Mouse (Mus musculus) C2C12 (cell line): Measurements from ENCODE around the gene Ntmt1.

Source experiments
- CTCF ChIP-seq: IDR thresholded peaks from one replicate; pipeline ENCODE4 v1.5.1; 2011; ENCODE audit not compliant: control insufficient read depth, insufficient read depth, insufficient read length
- MAX ChIP-seq: IDR thresholded peaks from one replicate; pipeline ENCODE4 v1.6.1; 2011; ENCODE audit warnings: mild to moderate bottlenecking, control low read depth

DNA sequence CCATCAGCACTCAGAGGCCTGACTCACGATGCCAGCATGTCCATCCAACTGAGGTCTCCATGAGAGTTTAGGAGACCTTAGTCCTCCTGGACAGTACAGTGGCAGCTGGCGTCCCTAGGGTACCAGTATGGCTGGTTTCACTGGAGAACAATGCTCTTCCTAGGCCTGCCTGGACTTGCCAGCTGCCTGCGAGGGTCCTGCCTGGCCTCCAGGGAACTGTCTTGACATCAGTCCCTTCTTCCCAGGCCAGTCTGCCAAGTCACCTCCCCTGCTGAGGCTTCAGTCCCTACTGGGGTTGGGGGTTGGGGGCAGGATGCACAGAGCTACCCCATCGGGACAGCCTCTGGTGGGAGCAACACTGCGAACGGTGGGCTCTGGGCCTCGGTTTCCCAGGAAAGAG is 15.6 kb upstream of the Ntmt1 start:
- TF ChIP-seq CTCF, result no peak
- no peak for TF ChIP-seq MAX
